Mouse (Mus musculus): ENCODE results near the gene Dcaf11. TPM values are rescaled to one million over a fixed set of nuclear protein-coding genes. Genes with fewer than 3 reads are reported as not detected.
A peak's percentile ranks its signal among the peaks of the same experiment; 100 is the strongest.

The Dcaf11 gene
- polyA plus RNA-seq, 1 experiment from 2014 or later, result 109 TPM

- Histone ChIP-seq H3K4me2 (ENCODE audit: low read length) (no peak overlapping the region), H3K4me1 (replicated peaks; ENCODE audit: insufficient read depth, low read length) (no peaks in the 10 kb centered on the region), H3K27me3 (ENCODE audit: insufficient read depth, low read length) (peaks cover 20% of the 10 kb centered on the region), H3K27ac (no peak overlapping the region), H3K4me3 (replicated peaks; ENCODE audit: low read depth, low read length) (no peak overlapping the region), H3K9ac (ENCODE audit: low read depth, low read length) (no peak overlapping the region), H3K9me3 (replicated peaks; ENCODE audit: low read length) (no peaks in the 10 kb centered on the region), H3K36me3 (ENCODE audit: insufficient read depth, low read length) (no peaks in the 10 kb centered on the region)
- no peak for ATAC-seq (replicated peaks; ENCODE audit: low FRiP score, low read depth)
- 61% methylated on average over 4 of the region's 4 CpGs for WGBS
- no peak for DNase-seq (ENCODE audit: low spot score)
- peak; percentile 23; the same call in 1 of the 2 replicates for TF ChIP-seq CTCF (IDR thresholded peaks at IDR 0.05; ENCODE audit: low read depth)
These were observed 40.2 kb upstream of the Dcaf11 start for GRCm38 (mm10) chr14:55519604-55520003.

DNA sequence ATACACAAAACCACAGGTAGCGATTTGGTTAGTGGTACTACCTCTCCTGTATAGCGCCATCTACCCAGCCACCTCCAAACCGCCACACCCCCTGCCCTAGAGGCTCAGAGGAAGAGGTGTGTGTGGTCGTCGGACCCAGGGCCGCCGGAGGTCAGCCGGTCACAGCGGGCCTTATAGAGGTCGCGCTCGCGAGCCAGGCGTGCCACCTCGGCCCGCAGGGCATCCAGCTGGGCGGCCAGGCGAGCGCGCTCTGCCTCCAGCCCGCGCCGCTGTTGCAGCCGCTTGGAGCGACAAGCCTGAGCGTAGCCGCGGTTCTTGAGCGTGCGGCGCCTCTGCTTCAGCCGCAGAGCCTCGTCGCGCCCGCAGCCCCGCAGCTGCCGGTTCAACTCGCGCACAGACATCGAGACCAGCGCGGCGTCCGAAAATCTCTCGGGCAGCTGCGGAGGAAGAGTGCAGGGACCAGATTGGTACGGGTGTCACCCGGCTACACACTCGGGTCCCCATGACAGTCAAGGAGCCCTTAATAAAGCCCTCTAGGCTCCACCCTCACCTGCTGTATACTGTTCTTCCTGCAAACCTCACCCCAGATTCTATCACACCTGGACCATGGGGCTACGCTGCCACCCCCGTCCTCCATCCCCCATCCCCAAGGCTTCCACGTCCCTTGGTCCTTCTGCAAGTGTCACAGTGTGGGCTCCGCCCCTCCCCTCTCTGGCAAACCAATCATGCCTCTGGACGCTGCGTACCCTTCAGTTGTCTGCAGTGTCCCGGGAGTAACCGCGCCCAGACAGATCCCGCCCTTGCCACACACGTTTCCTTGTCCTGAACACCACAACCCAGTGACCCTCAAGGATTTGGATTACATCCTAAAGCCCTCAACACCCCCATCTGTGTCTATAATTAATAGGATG is 39.1 kb upstream of the Dcaf11 start:
- DNase-seq (ENCODE audit: low spot score), result no peak
- Histone ChIP-seq H3K27ac (no peak overlapping the region), H3K4me1 (replicated peaks; ENCODE audit: insufficient read depth, low read length) (no peaks in the 10 kb centered on the region), H3K27me3 (ENCODE audit: insufficient read depth, low read length) (peaks cover 20% of the 10 kb centered on the region), H3K4me2 (ENCODE audit: low read length) (peak overlapping the region; percentile 76), H3K9ac (ENCODE audit: low read depth, low read length) (peak overlapping the region; percentile 23), H3K9me3 (replicated peaks; ENCODE audit: low read length) (no peaks in the 10 kb centered on the region), H3K36me3 (ENCODE audit: insufficient read depth, low read length) (no peaks in the 10 kb centered on the region), H3K4me3 (replicated peaks; ENCODE audit: low read depth, low read length) (peak overlapping the region; percentile 39)
- ATAC-seq (replicated peaks; ENCODE audit: low FRiP score, low read depth), result peak; percentile 45; the same call in 1 of the 2 replicates
- peak; percentile 29; the same call in 1 of the 2 replicates for TF ChIP-seq CTCF (IDR thresholded peaks at IDR 0.05; ENCODE audit: low read depth)
- WGBS, result under 1% methylated on average over 60 of the region's 61 CpGs

DNA sequence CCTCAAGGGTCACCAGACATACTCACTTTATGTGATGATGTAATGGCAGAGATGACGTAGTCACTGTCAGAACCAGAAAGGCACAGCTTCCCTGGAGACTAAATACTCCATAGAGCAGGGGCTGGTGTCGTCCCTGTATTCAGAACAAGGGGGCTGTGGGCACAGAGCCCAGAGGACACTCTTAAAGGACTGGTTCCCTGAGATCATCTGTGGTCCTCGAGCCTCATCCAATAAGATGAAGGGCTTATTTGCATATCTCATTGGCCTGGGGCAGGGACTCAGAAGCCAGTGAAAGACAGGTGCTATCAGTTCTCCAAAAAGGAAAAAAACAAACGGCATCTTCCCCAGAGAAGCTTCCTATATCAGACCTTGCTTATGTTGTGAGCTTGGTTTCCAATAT is 35.7 kb upstream of the Dcaf11 start:
- Histone ChIP-seq H3K4me3 (replicated peaks; ENCODE audit: low read depth, low read length) (no peak overlapping the region), H3K4me2 (ENCODE audit: low read length) (no peak overlapping the region), H3K9ac (ENCODE audit: low read depth, low read length) (no peak overlapping the region), H3K9me3 (replicated peaks; ENCODE audit: low read length) (no peaks in the 10 kb centered on the region), H3K27me3 (ENCODE audit: insufficient read depth, low read length) (peaks cover 20% of the 10 kb centered on the region), H3K4me1 (replicated peaks; ENCODE audit: insufficient read depth, low read length) (no peaks in the 10 kb centered on the region), H3K27ac (no peak overlapping the region), H3K36me3 (ENCODE audit: insufficient read depth, low read length) (no peaks in the 10 kb centered on the region)
- no peak for TF ChIP-seq CTCF (IDR thresholded peaks at IDR 0.05; ENCODE audit: low read depth)
- ATAC-seq (replicated peaks; ENCODE audit: low FRiP score, low read depth) (no peak), DNase-seq (ENCODE audit: low spot score) (no peak)
- WGBS, result 57% methylated on average over 4 of the region's 4 CpGs

DNA sequence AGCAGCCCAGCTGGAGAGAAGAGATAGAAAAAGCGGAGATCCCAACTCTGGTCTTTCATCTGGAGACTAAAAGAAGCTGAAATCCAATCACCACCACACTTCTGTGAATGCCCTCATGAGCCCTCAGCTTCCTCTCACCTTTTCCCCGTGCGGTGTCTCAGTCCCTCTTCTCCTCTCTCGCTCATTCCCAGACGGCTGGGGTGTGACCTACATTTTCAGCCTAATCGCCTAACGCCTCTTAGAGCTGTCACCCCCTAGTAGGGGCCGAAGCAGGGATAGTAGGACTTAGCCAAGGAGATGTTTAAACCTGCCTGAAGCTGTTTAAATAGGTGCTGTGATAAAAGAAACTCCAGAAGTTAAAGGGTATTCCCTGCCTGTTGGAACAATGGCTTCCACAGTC is 35.0 kb upstream of the Dcaf11 start, which contains the start of gene Nrl:
Nrl (minus strand) TSS at position 197 of the 400 bp plus-strand sequence.
- no peaks in the 10 kb centered on the region for H3K4me1 ChIP-seq (replicated peaks; ENCODE audit: insufficient read depth, low read length)
- no peak for ATAC-seq (replicated peaks; ENCODE audit: low FRiP score, low read depth)
- H3K27ac ChIP-seq, result no peak within 1 kb of the TSS
- H3K36me3 ChIP-seq (ENCODE audit: insufficient read depth, low read length), result no peaks in the 10 kb centered on the region
- peaks cover 15% of the 10 kb centered on the region for H3K27me3 ChIP-seq (ENCODE audit: insufficient read depth, low read length)
- H3K9ac ChIP-seq (ENCODE audit: low read depth, low read length), result 0 out of 2 replicates have a peak within 1 kb of the TSS, but pooled peaks have one; percentile 2
- no peak within 1 kb of the TSS for H3K4me3 ChIP-seq (replicated peaks; ENCODE audit: low read depth, low read length)
- WGBS, result 22% methylated on average over 8 of the region's 8 CpGs
- no peak for DNase-seq (ENCODE audit: low spot score)
- no peaks in the 10 kb centered on the region for H3K9me3 ChIP-seq (replicated peaks; ENCODE audit: low read length)
- no peak within 1 kb of the TSS for H3K4me2 ChIP-seq (ENCODE audit: low read length)
- no peak for TF ChIP-seq CTCF (IDR thresholded peaks at IDR 0.05; ENCODE audit: low read depth)

DNA sequence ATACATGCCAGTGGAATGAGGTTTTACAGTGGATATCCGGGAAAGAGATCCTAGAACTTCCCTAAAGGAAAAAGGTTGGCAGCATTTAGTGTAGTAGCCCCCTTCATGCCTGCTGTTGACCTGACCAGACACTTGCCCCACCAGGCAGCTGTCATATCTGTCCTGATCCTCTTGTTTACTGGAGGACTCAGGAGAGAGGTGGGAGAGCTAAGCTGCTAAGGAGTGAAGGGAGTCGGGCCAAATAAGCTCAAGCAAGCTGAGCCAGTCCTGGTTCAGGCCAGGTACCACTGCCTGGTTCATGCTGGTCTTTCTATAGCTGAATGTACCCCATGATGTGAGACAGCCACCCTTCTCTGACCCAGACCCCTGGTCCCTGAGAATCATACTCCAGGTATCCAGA is 33.1 kb upstream of the Dcaf11 start:
- H3K4me3 ChIP-seq (replicated peaks; ENCODE audit: low read depth, low read length), result no peak overlapping the region
- no peak overlapping the region for H3K9ac ChIP-seq (ENCODE audit: low read depth, low read length)
- WGBS, result 76% methylated on average over 2 of the region's 2 CpGs
- no peak overlapping the region for H3K4me2 ChIP-seq (ENCODE audit: low read length)
- no peak overlapping the region for H3K27ac ChIP-seq
- no peak for ATAC-seq (replicated peaks; ENCODE audit: low FRiP score, low read depth)
- no peaks in the 10 kb centered on the region for H3K4me1 ChIP-seq (replicated peaks; ENCODE audit: insufficient read depth, low read length)
- no peaks in the 10 kb centered on the region for H3K9me3 ChIP-seq (replicated peaks; ENCODE audit: low read length)
- peaks cover 4% of the 10 kb centered on the region for H3K27me3 ChIP-seq (ENCODE audit: insufficient read depth, low read length)
- DNase-seq (ENCODE audit: low spot score), result no peak
- H3K36me3 ChIP-seq (ENCODE audit: insufficient read depth, low read length), result no peaks in the 10 kb centered on the region
- no peak for TF ChIP-seq CTCF (IDR thresholded peaks at IDR 0.05; ENCODE audit: low read depth)

DNA sequence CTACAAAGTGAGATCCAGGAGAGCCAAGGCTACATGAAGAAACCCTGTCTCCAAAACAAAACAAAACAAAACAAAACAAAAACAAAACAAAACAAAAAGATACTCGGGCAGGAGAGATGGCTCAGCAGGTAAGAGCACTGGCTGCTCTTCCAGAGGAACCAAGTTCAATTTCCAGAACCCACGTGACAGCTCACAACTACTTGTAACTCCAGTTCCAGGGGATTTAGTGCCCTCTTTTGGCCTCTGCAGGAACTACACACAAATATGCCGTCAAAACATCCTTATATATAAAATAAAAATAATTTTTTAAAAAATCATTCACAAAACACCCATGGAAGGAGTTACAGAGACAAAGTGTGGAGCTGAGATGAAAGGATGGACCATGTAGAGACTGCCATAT is 31.9 kb upstream of the Dcaf11 start:
- 20% methylated on average over 3 of the region's 3 CpGs for WGBS
- TF ChIP-seq CTCF (IDR thresholded peaks at IDR 0.05; ENCODE audit: low read depth), result peak; percentile 70
- DNase-seq (ENCODE audit: low spot score) (peak; percentile 64), ATAC-seq (replicated peaks; ENCODE audit: low FRiP score, low read depth) (no peak)
- Histone ChIP-seq H3K4me3 (replicated peaks; ENCODE audit: low read depth, low read length) (no peak overlapping the region), H3K27me3 (ENCODE audit: insufficient read depth, low read length) (no peaks in the 10 kb centered on the region), H3K4me2 (ENCODE audit: low read length) (no peak overlapping the region), H3K9ac (ENCODE audit: low read depth, low read length) (no peak overlapping the region), H3K36me3 (ENCODE audit: insufficient read depth, low read length) (no peaks in the 10 kb centered on the region), H3K27ac (no peak overlapping the region), H3K9me3 (replicated peaks; ENCODE audit: low read length) (no peaks in the 10 kb centered on the region), H3K4me1 (replicated peaks; ENCODE audit: insufficient read depth, low read length) (no peaks in the 10 kb centered on the region)
